Mouse (Mus musculus): Measurements from ENCODE around the gene Myt1l.

The Myt1l gene

GRCm38 (mm10) chr12:29953999-29954398 lies 425.8 kb downstream of the Myt1l start:
- no peak for DNase-seq (ENCODE audit: low spot score in 2 of 2)

- DNase-seq (ENCODE audit: low spot score in 2 of 2) = no peak
Observed at GRCm38 (mm10) chr12:29954464-29954863, 426.3 kb downstream of the Myt1l start.

- no peak for DNase-seq (ENCODE audit: low spot score in 2 of 2)
Observed at GRCm38 (mm10) chr12:29956969-29957368, 428.8 kb downstream of the Myt1l start.

- no peak for DNase-seq (ENCODE audit: low spot score in 2 of 2)
Observed at GRCm38 (mm10) chr12:29958637-29959036, 430.5 kb downstream of the Myt1l start.

- no peak for DNase-seq (ENCODE audit: low spot score in 2 of 2)
Observed at GRCm38 (mm10) chr12:29961041-29961440, 432.9 kb downstream of the Myt1l start.

GRCm38 (mm10) chr12:29965016-29965415 lies 436.8 kb downstream of the Myt1l start:
- no peak for DNase-seq (ENCODE audit: low spot score in 2 of 2)

GRCm38 (mm10) chr12:29971795-29972464 lies 443.7 kb downstream of the Myt1l start:
- no peak for DNase-seq (ENCODE audit: low spot score in 2 of 2)

GRCm38 (mm10) chr12:29972533-29972932 lies 444.3 kb downstream of the Myt1l start:
- DNase-seq (ENCODE audit: low spot score in 2 of 2) = no peak

All from right cerebral cortex, postnatal 36 days (tissue).